Mouse (Mus musculus) spleen, adult 12 weeks (tissue): ENCODE data around the gene Gm20388.

ENCODE experiments used
- DNase-seq: peaks from one replicate; pipeline ENCODE4 v3.0.0; 2022; ENCODE audit warnings: low spot score

The Gm20388 gene

GRCm38 (mm10) chr8:120169119-120169518 lies 258.5 kb downstream of the Gm20388 start:
- no peak for DNase-seq

- no peak for DNase-seq
Measured at GRCm38 (mm10) chr8:120173195-120173594, 262.6 kb downstream of the Gm20388 start.

GRCm38 (mm10) chr8:120174606-120175005 lies 264.0 kb downstream of the Gm20388 start:
- no peak for DNase-seq

GRCm38 (mm10) chr8:120176605-120177004 lies 266.0 kb downstream of the Gm20388 start:
- DNase-seq: no peak

- no peak for DNase-seq
Measured at GRCm38 (mm10) chr8:120177318-120178123, 266.9 kb downstream of the Gm20388 start, which contains the start of gene Fam92b. Fam92b (minus strand) TSS chr8:120177466.

GRCm38 (mm10) chr8:120178124-120178514 lies 267.5 kb downstream of the Gm20388 start:
- DNase-seq: no peak

GRCm38 (mm10) chr8:120179027-120179431 lies 268.4 kb downstream of the Gm20388 start:
- peak; percentile 76 for DNase-seq

- DNase-seq: no peak
Measured at GRCm38 (mm10) chr8:120180445-120180970, 269.9 kb downstream of the Gm20388 start.

GRCm38 (mm10) chr8:120181274-120181673 lies 270.6 kb downstream of the Gm20388 start:
- no peak for DNase-seq

GRCm38 (mm10) chr8:120181861-120182414 lies 271.3 kb downstream of the Gm20388 start:
- no peak for DNase-seq

- DNase-seq: no peak
Measured at GRCm38 (mm10) chr8:120184366-120184765, 273.7 kb downstream of the Gm20388 start.

- no peak for DNase-seq
Measured at GRCm38 (mm10) chr8:120184850-120185792, 274.5 kb downstream of the Gm20388 start.

- no peak for DNase-seq
Measured at GRCm38 (mm10) chr8:120186454-120186853, 275.8 kb downstream of the Gm20388 start.

GRCm38 (mm10) chr8:120188510-120188909 lies 277.9 kb downstream of the Gm20388 start:
- DNase-seq: no peak

GRCm38 (mm10) chr8:120189440-120189839 lies 278.8 kb downstream of the Gm20388 start:
- no peak for DNase-seq

- no peak for DNase-seq
Measured at GRCm38 (mm10) chr8:120190107-120190809, 279.6 kb downstream of the Gm20388 start.

GRCm38 (mm10) chr8:120190810-120191413 lies 280.3 kb downstream of the Gm20388 start:
- DNase-seq: no peak

GRCm38 (mm10) chr8:120191633-120192032 lies 281.0 kb downstream of the Gm20388 start:
- DNase-seq: no peak

GRCm38 (mm10) chr8:120192118-120192517 lies 281.5 kb downstream of the Gm20388 start:
- DNase-seq: no peak

GRCm38 (mm10) chr8:120201351-120201750 lies 290.7 kb downstream of the Gm20388 start:
- no peak for DNase-seq

- no peak for DNase-seq
Measured at GRCm38 (mm10) chr8:120202546-120202945, 291.9 kb downstream of the Gm20388 start.
